Mouse (Mus musculus) forebrain, embryonic 13.5 days (tissue): ENCODE data around the gene Srsf10. TPM values are rescaled to one million over a fixed set of nuclear protein-coding genes. Genes with fewer than 3 reads are reported as not detected.

Source experiments
- ATAC-seq: fragments of 200-750 bp; cut with Nextera tagmentation; 2 replicates; pipeline ENCODE4 v1.8.0; 2017
- H3K27ac ChIP-seq: fragments of 300-500 bp; sonication (generic); 2 replicates; pipeline ENCODE4 v1.5.1; 2015; ENCODE audit warnings: inconsistent platforms, mild to moderate bottlenecking, moderate library complexity
- H3K27me3 ChIP-seq: fragments of 300-500 bp; sonication (generic); 2 replicates; pipeline ENCODE4 v1.6.1; 2015; ENCODE audit warnings: mild to moderate bottlenecking, inconsistent platforms
- H3K36me3 ChIP-seq: fragments of 300-500 bp; sonication (generic); 2 replicates; pipeline ENCODE4 v1.6.1; 2015; ENCODE audit warnings: mild to moderate bottlenecking, inconsistent platforms; ENCODE audit not compliant: poor library complexity, severe bottlenecking
- H3K4me1 ChIP-seq: fragments of 300-500 bp; sonication (generic); 2 replicates; pipeline ENCODE4 v1.6.1; 2015; ENCODE audit warnings: inconsistent platforms
- H3K4me2 ChIP-seq: fragments of 300-500 bp; sonication (generic); 2 replicates; pipeline ENCODE4 v1.6.1; 2015; ENCODE audit warnings: inconsistent platforms, mild to moderate bottlenecking, moderate library complexity
- H3K4me3 ChIP-seq: fragments of 300-500 bp; sonication (generic); 2 replicates; pipeline ENCODE4 v1.5.1; 2015; ENCODE audit warnings: mild to moderate bottlenecking, inconsistent platforms
- H3K9ac ChIP-seq: fragments of 300-500 bp; sonication (generic); 2 replicates; pipeline ENCODE4 v1.6.1; 2015; ENCODE audit warnings: mild to moderate bottlenecking, inconsistent platforms
- H3K9me3 ChIP-seq: fragments of 300-500 bp; sonication (generic); replicated peaks from 2 replicates; pipeline ENCODE4 v1.6.1; 2016; ENCODE audit warnings: inconsistent platforms
- WGBS: fragments of 180-500 bp; shearing (Covaris S2); methylation state at CpG from one replicate; pipeline ENCODE4 v1.1.7; 2015; 5-methylcytosine and 5-hydroxymethylcytosine counted together
- polyA plus RNA-seq: library from polyadenylated mRNA; unstranded; fragments of >200 nt; fragmentation: Nextera tagmentation; extraction: Ambion mirVana; gene quantifications from 2 replicates; pipeline ENCODE4 v1.2.1, GENCODE M21; 2015

Srsf10 gene
- 341 and 352 TPM in 2 replicates for polyA plus RNA-seq

DNA sequence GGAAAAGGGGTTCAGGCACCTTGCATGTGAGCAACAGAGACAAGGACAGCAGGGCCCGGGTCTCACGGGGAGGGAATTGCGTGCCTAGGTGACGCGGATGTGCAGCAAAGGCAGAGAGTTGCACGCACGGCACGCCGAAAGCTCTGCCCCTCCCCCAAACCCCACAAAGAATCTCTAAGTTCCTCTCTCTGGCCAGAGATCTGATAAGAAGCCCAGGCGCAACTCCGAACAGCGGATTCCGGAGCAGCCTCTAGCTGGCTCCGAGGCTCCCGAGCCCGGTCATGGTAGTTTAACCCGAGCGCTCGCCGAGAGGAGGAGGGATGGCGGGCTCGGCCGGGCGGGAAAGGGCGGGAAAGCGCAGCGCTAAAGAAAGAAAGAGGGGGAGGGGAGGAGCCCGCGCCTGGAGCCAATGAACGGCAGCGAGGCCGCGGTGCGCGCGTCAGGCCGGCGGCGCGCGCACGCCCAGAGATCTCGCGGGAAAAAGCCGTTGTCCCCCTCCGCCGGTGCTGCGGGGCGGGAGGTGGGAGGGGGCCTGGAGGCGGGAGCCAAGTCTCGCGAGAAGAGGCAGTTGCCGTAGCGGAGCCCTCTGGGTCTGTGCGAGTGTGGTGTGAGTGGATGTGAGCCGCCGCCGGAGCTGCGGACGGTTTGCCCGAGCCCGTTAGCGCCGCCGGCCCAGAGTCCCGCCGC, at the start of gene Srsf10:
Gene Srsf10 (plus strand): TSS at position 212 of the 687 bp plus-strand sequence.
- ATAC-seq = peak; percentile 96
- Histone ChIP-seq H3K9me3 (no peaks in the 10 kb centered on the region), H3K4me3 (peak within 1 kb of the TSS; percentile 74), H3K9ac (peak within 1 kb of the TSS; percentile 95), H3K4me2 (peak within 1 kb of the TSS; percentile 82), H3K36me3 (no peaks in the 10 kb centered on the region), H3K4me1 (peaks cover 55% of the 10 kb centered on the region), H3K27me3 (no peaks in the 10 kb centered on the region), H3K27ac (peak within 1 kb of the TSS; percentile 99)
- under 1% methylated on average over 64 of the region's 67 CpGs for WGBS

- 77% methylated on average over 7 of the region's 7 CpGs for whole genome bisulfite sequencing
- no peak for ATAC-seq
- no peaks in the 10 kb centered on the region for H3K27me3 ChIP-seq
Observed at GRCm38 (mm10) chr4:135814896-135815295, 40.7 kb upstream of the Srsf10 start.

GRCm38 (mm10) chr4:135816905-135817622, 38.5 kb upstream of the Srsf10 start:
- Histone ChIP-seq H3K4me1 (no peaks in the 10 kb centered on the region), H3K27me3 (no peaks in the 10 kb centered on the region), H3K4me2 (no peak overlapping the region), H3K9me3 (0 out of 2 replicates have a peak, but pooled peaks cover 3% of the 10 kb centered on the region), H3K36me3 (no peaks in the 10 kb centered on the region), H3K9ac (no peak overlapping the region), H3K27ac (no peak overlapping the region), H3K4me3 (no peak overlapping the region)
- WGBS = 43% methylated on average over 12 of the region's 12 CpGs
- no peak for ATAC-seq

More at GRCm38 (mm10) chr4:135814896-135815295, 40.7 kb upstream of the Srsf10 start:
- 0 out of 2 replicates have a peak, but pooled peaks cover 3% of the 10 kb centered on the region for H3K9me3 ChIP-seq
- no peak overlapping the region for H3K4me2 ChIP-seq
- no peak overlapping the region for H3K27ac ChIP-seq
- H3K4me1 ChIP-seq = no peaks in the 10 kb centered on the region
- no peak overlapping the region for H3K9ac ChIP-seq
- no peaks in the 10 kb centered on the region for H3K36me3 ChIP-seq
- no peak overlapping the region for H3K4me3 ChIP-seq

DNA sequence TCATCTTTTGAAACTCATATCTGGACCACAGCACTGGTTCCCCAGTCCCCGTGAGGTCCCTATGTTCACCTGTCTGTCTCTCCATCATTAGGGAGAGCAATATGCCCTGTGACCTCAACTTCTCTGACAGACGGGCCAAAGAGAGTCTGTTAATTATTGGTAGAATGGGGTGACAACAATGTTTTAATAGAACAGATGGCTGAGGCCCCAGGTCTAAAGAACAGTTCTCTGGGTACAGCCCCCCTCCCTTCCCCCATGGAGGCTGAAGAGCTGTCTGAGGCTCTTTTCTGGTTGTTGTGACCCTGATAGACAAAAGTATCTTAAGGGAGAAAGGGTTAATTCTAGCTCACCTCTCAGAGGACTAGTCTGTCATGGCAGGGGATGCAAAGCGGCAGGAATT, 37.2 kb upstream of the Srsf10 start:
- H3K27me3 ChIP-seq = no peaks in the 10 kb centered on the region
- no peak overlapping the region for H3K9ac ChIP-seq
- no peak overlapping the region for H3K4me2 ChIP-seq
- 0 out of 2 replicates have a peak, but pooled peaks cover 3% of the 10 kb centered on the region for H3K9me3 ChIP-seq
- ATAC-seq = no peak
- no peak overlapping the region for H3K4me3 ChIP-seq
- 74% methylated on average over 3 of the region's 3 CpGs for WGBS
- no peak overlapping the region for H3K27ac ChIP-seq
- H3K4me1 ChIP-seq = no peaks in the 10 kb centered on the region
- no peaks in the 10 kb centered on the region for H3K36me3 ChIP-seq

DNA sequence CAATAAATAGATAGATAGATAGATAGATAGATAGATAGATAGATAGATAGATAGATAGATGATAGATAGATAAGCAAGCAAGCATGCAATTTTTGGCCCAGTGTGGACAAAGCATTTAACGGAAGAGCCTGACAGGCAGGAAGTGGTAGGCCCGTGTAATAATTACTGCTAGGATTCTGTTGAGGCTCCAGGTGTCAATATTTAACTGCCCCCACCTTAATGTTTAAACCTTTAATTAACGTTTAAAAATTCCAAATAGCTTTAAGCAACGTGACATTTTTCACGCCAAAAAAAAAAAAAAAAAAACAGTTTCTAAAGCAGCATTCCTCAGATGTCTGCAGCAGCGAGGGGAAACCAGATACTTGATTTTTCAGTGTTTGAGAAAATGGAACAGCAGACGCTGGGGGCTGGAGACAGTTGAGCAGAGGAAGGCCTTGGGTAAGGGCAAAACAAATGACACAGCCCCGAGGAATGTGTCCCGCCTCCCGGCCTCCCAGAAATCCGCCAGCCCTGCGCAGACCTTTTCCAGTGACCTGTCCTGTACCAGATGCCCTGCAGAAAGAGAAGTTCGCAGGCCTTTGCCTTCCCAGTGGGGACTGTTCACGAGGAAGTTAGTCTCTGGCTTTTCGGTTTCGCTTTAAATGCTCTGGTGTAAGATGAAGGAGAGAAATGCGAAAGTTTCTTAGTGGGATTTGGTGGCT, 35.6 kb upstream of the Srsf10 start:
- no peak for ATAC-seq
- H3K9ac ChIP-seq = no peak overlapping the region
- H3K9me3 ChIP-seq = 0 out of 2 replicates have a peak, but pooled peaks cover 3% of the 10 kb centered on the region
- 84% methylated on average over 17 of the region's 17 CpGs for WGBS
- no peak overlapping the region for H3K27ac ChIP-seq
- peaks cover 3% of the 10 kb centered on the region; the same call in 1 of the 2 replicates for H3K4me1 ChIP-seq
- H3K27me3 ChIP-seq = no peaks in the 10 kb centered on the region
- no peak overlapping the region for H3K4me2 ChIP-seq
- no peaks in the 10 kb centered on the region for H3K36me3 ChIP-seq
- no peak overlapping the region for H3K4me3 ChIP-seq

DNA sequence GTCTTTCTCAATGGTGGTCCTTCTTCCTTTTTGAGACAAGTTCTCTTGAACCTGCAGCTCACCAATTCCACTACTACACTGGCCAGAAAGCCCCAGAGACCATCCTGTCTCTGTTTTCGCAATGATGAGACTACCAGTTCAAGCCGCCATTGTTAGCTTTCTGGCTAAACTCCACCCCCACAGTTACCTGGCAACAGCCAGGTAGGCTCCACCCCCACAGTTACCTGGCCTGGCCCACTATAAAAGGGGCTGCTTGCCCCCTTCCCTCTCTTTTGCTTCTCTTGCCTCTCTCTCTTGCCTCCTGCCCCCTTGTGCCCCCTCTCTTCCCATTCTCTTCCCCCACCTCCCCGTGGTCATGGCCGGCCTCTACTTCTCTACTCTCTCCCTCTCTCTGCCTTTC, 33.8 kb upstream of the Srsf10 start:
- Histone ChIP-seq H3K9ac (no peak overlapping the region), H3K27ac (no peak overlapping the region), H3K36me3 (no peaks in the 10 kb centered on the region), H3K9me3 (0 out of 2 replicates have a peak, but pooled peaks cover 3% of the 10 kb centered on the region), H3K4me1 (peaks cover 3% of the 10 kb centered on the region; the same call in 1 of the 2 replicates), H3K4me2 (no peak overlapping the region), H3K4me3 (no peak overlapping the region), H3K27me3 (no peaks in the 10 kb centered on the region)
- ATAC-seq = no peak
- WGBS = 81% methylated on average over 4 of the region's 4 CpGs

GRCm38 (mm10) chr4:135823298-135823697, 32.2 kb upstream of the Srsf10 start:
- H3K9ac ChIP-seq = no peak overlapping the region
- H3K4me1 ChIP-seq = peaks cover 4% of the 10 kb centered on the region
- WGBS = 69% methylated on average over 2 of the region's 2 CpGs
- ATAC-seq = no peak
- H3K4me2 ChIP-seq = no peak overlapping the region
- no peaks in the 10 kb centered on the region for H3K36me3 ChIP-seq
- no peak overlapping the region for H3K27ac ChIP-seq
- H3K27me3 ChIP-seq = no peaks in the 10 kb centered on the region
- no peak overlapping the region for H3K4me3 ChIP-seq
- 0 out of 2 replicates have a peak, but pooled peaks cover 3% of the 10 kb centered on the region for H3K9me3 ChIP-seq

GRCm38 (mm10) chr4:135824254-135824653, 31.3 kb upstream of the Srsf10 start:
- Histone ChIP-seq H3K4me2 (no peak overlapping the region), H3K27me3 (no peaks in the 10 kb centered on the region), H3K9me3 (no peaks in the 10 kb centered on the region), H3K36me3 (no peaks in the 10 kb centered on the region), H3K27ac (no peak overlapping the region), H3K4me1 (peaks cover 14% of the 10 kb centered on the region), H3K4me3 (no peak overlapping the region), H3K9ac (no peak overlapping the region)
- WGBS = 46% methylated on average over 8 of the region's 8 CpGs
- no peak for ATAC-seq

DNA sequence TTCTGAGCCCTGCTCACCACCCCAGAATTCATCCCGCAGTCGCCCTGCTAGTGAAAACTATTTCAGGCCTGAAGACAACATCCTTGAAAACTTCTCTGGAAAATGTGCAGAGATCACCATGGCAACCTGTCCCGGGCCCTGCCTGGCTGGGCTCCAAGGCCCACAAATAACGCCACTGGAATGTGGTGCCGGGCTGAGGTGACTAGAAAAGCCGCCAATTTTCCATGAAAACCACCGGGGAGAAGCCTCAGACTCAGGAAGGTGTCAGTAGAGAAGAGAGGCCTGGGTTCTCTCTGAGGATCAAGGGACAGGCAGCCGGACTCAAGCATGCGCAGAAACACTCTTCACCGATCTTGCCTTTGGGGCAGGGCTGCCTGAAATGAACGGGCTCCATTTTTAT, 27.1 kb upstream of the Srsf10 start:
- no peaks in the 10 kb centered on the region for H3K36me3 ChIP-seq
- no peaks in the 10 kb centered on the region for H3K27me3 ChIP-seq
- H3K4me3 ChIP-seq = no peak overlapping the region
- H3K9me3 ChIP-seq = no peaks in the 10 kb centered on the region
- peak overlapping the region; percentile 45 for H3K4me2 ChIP-seq
- H3K4me1 ChIP-seq = peaks cover 26% of the 10 kb centered on the region
- peak overlapping the region; percentile 30; the same call in 1 of the 2 replicates for H3K9ac ChIP-seq
- ATAC-seq = no peak
- WGBS = 16% methylated on average over 11 of the region's 11 CpGs
- H3K27ac ChIP-seq = peak overlapping the region; percentile 74

GRCm38 (mm10) chr4:135832070-135832469, 23.5 kb upstream of the Srsf10 start:
- Histone ChIP-seq H3K27ac (no peak overlapping the region), H3K9ac (no peak overlapping the region), H3K4me2 (no peak overlapping the region), H3K4me3 (no peak overlapping the region), H3K9me3 (no peaks in the 10 kb centered on the region), H3K27me3 (no peaks in the 10 kb centered on the region), H3K4me1 (peaks cover 32% of the 10 kb centered on the region), H3K36me3 (no peaks in the 10 kb centered on the region)
- 80% methylated on average over 11 of the region's 11 CpGs for WGBS
- no peak for ATAC-seq

DNA sequence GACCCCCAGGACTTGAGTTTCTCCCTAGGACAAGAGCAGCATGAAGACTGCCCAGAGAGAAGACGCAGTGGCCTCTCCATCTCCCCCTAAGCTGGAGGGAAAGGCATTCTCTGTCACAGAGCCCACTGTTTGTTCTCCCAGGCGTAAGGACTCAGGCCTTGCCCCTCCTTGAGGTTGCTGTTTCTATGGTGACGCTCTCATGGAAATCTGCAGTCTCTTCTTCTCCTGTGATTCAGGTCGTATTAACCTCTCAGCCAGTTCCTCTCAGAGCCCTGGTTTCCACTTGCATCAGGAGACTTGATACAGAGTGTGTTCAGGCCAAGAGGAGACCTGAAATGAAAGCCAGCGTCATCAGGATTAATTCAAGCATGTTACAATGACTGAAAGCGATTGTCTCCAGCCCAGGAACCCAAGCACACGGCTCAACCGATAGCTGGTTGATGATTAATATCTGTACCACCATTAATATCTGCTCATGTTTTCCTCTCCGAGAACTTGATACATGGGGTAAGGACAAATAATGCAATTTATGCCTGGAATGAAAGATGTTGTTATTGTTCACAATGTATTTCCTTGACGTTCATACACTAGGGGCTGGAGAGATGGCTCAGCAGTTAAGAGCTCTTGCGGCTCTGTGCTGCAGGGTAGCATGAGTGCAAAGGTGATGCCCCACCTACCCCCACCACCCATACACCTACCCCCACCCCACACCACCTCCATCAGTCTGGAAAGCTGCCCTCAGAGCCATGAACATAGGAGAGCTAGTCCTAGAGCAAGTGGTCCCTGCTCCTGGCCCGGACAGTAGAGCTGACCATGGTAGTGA, 22.0 kb upstream of the Srsf10 start:
- 0 out of 2 replicates have a peak overlapping the region, but pooled peaks have one; percentile 21 for H3K9ac ChIP-seq
- no peak overlapping the region; the same call in 1 of the 2 replicates for H3K4me3 ChIP-seq
- peak; percentile 72; the same call in 1 of the 2 replicates for ATAC-seq
- H3K9me3 ChIP-seq = no peaks in the 10 kb centered on the region
- H3K27me3 ChIP-seq = no peaks in the 10 kb centered on the region
- H3K4me2 ChIP-seq = peak overlapping the region; percentile 32
- WGBS = 40% methylated on average over 12 of the region's 12 CpGs
- peak overlapping the region; percentile 80 for H3K27ac ChIP-seq
- no peaks in the 10 kb centered on the region for H3K36me3 ChIP-seq
- peaks cover 28% of the 10 kb centered on the region for H3K4me1 ChIP-seq
